Mouse (Mus musculus) midbrain, postnatal 0 days (tissue): ENCODE measurements around the gene Unc13d. TPM values are rescaled to one million over a fixed set of nuclear protein-coding genes. Genes with fewer than 3 reads are reported as not detected.
A peak's percentile ranks its signal among the peaks of the same experiment; 100 is the strongest.
"Not testable (repeated sequence)": the region's sequence is repeated elsewhere in the genome, so short reads cannot be mapped to it uniquely, and the experiment has no call there.

Experiments
- ATAC-seq: fragments of 200-750 bp; cut with Nextera tagmentation; 2 replicates; pipeline ENCODE4 v1.8.0; 2017; ENCODE audit warnings: moderate number of reproducible peaks, mild to moderate bottlenecking, moderate TSS enrichment, moderate library complexity; ENCODE audit not compliant: low FRiP score
- DNase-seq: peaks from one replicate; pipeline ENCODE4 v3.0.0-alpha.2; 2015; ENCODE audit warnings: low spot score
- H3K27ac ChIP-seq: fragments of 300-500 bp; sonication (generic); 2 replicates; pipeline ENCODE4 v1.5.1; 2014; ENCODE audit warnings: low read depth, mild to moderate bottlenecking, low read length, mixed read lengths
- H3K27me3 ChIP-seq: fragments of 300-500 bp; sonication (generic); 2 replicates; pipeline ENCODE4 v1.6.1; 2014; ENCODE audit warnings: low read length, control low read depth, mixed read lengths; ENCODE audit not compliant: insufficient read depth
- H3K36me3 ChIP-seq: fragments of 300-500 bp; sonication (generic); 2 replicates; pipeline ENCODE4 v1.6.1; 2014; ENCODE audit warnings: low read length, control low read depth, mixed read lengths; ENCODE audit not compliant: insufficient read depth
- H3K4me1 ChIP-seq: fragments of 300-500 bp; sonication (generic); 2 replicates; pipeline ENCODE4 v1.6.1; 2014; ENCODE audit warnings: mild to moderate bottlenecking, control low read depth, antibody characterized with exemption, low read length, mixed read lengths; ENCODE audit not compliant: insufficient read depth
- H3K4me2 ChIP-seq: fragments of 300-500 bp; sonication (generic); 2 replicates; pipeline ENCODE4 v1.6.1; 2014; ENCODE audit warnings: low read depth, mild to moderate bottlenecking, low read length, mixed read lengths; ENCODE audit not compliant: poor library complexity, severe bottlenecking
- H3K4me3 ChIP-seq: fragments of 300-500 bp; sonication (generic); 2 replicates; pipeline ENCODE4 v1.5.1; 2014; ENCODE audit warnings: low read depth, mild to moderate bottlenecking, low read length, moderate library complexity
- H3K9ac ChIP-seq: fragments of 300-500 bp; sonication (generic); replicated peaks from 2 replicates; pipeline ENCODE4 v1.6.1; 2014; ENCODE audit warnings: mild to moderate bottlenecking, low read length, moderate library complexity, mixed read lengths; ENCODE audit not compliant: poor library complexity, severe bottlenecking
- H3K9me3 ChIP-seq: fragments of 300-500 bp; sonication (generic); 2 replicates; pipeline ENCODE4 v1.6.1; 2016; ENCODE audit warnings: low read length, control low read depth
- CTCF ChIP-seq: IDR thresholded peaks from 2 replicates; pipeline ENCODE4 v1.5.1; 2016; ENCODE audit warnings: antibody characterized with exemption, mild to moderate bottlenecking
- whole genome bisulfite sequencing: fragments of 180-500 bp; shearing (Covaris S2); extraction: QIAGEN DNeasy Blood & Tissue Kit; methylation state at CpG from one replicate; pipeline ENCODE4 v1.1.7; 2014; 5-methylcytosine and 5-hydroxymethylcytosine counted together
- polyA plus RNA-seq: library from polyadenylated mRNA; unstranded; fragments of >200 nt; fragmentation: Nextera tagmentation; extraction: Ambion mirVana; gene quantifications from 2 replicates; pipeline ENCODE4 v1.2.1, GENCODE M21; 2015
- total RNA-seq: library from RNA; depleted of rRNA; stranded (reverse); fragments of >200 nt; gene quantifications from 2 replicates; pipeline ENCODE4 v1.2.3, GENCODE M21; 2014

The Unc13d gene
- total and polyA plus RNA-seq, 2 experiments from 2014 or later, result 0.22 to 0.77 TPM

DNA sequence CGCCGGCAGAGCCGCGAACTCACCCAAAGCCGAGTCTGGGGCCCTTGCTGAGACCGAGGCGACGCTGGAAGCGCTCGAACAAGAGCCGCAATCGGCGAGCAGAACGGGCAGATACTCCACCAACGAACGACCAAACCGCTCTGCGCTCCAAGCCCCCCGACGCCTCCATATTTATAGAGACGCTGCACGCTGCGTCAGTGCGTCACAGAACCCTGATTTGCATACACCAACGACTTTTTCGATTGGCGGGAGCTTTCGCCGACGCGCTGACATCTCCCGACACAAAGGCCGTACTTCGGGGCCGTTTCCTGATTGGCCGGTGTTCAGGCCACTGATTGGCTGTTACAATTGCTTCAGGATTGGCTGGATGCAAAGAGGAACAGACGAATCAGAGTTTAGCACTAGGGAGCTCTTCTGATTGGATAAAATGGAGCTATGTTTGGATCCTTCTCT is 53.4 kb downstream of the Unc13d start:
- Histone ChIP-seq H3K4me1 (0 out of 2 replicates have a peak, but pooled peaks cover 4% of the 10 kb centered on the region), H3K4me3 (peak overlapping the region; percentile 95), H3K9ac (peak overlapping the region; percentile 100), H3K27ac (peak overlapping the region; percentile 99), H3K4me2 (no peak overlapping the region; the same call in 1 of the 2 replicates), H3K9me3 (no peaks in the 10 kb centered on the region), H3K27me3 (no peaks in the 10 kb centered on the region), H3K36me3 (peaks cover 3% of the 10 kb centered on the region; the same call in 1 of the 2 replicates)
- ATAC-seq (peak; percentile 93), DNase-seq (peak; percentile 100)
- under 1% methylated on average over 37 of the region's 37 CpGs for WGBS
- TF ChIP-seq CTCF, result no peak

DNA sequence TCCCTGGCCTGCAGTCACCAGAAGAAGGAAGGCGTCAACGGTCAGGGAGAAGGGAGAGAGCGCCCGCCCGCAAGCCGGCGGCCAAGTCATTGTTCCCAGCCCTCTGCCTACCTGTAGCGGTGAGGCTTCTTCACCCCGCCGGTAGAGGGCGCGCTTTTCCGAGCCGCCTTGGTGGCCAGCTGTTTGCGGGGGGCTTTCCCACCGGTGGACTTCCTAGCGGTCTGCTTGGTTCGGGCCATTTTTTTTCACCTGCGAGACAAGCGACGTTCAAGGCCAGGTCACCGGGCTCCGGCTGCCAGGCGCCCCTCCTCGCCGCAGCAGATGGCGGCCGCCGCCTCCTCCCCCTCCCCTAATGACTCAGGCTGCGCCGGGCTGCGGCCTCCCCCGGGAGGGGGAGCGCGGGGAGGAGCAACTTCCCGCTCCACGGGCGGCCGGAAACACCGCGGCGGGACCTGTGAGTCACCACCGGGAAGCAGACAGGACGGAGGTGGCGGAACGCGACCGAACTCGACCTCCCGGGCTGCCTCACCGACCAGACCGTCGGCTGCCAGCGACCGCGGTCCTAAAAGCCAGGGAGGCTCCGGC is 53.9 kb downstream of the Unc13d start:
- DNase-seq, result peak; percentile 71
- peak; percentile 80 for TF ChIP-seq CTCF
- Histone ChIP-seq H3K9me3 (no peaks in the 10 kb centered on the region), H3K4me1 (0 out of 2 replicates have a peak, but pooled peaks cover 4% of the 10 kb centered on the region), H3K27ac (peak overlapping the region; percentile 99), H3K36me3 (peaks cover 3% of the 10 kb centered on the region; the same call in 1 of the 2 replicates), H3K4me2 (peak overlapping the region; percentile 30; the same call in 1 of the 2 replicates), H3K9ac (peak overlapping the region; percentile 100), H3K4me3 (peak overlapping the region; percentile 95), H3K27me3 (no peaks in the 10 kb centered on the region)
- WGBS, result 1% methylated on average over 52 of the region's 57 CpGs
- ATAC-seq, result peak; percentile 59

DNA sequence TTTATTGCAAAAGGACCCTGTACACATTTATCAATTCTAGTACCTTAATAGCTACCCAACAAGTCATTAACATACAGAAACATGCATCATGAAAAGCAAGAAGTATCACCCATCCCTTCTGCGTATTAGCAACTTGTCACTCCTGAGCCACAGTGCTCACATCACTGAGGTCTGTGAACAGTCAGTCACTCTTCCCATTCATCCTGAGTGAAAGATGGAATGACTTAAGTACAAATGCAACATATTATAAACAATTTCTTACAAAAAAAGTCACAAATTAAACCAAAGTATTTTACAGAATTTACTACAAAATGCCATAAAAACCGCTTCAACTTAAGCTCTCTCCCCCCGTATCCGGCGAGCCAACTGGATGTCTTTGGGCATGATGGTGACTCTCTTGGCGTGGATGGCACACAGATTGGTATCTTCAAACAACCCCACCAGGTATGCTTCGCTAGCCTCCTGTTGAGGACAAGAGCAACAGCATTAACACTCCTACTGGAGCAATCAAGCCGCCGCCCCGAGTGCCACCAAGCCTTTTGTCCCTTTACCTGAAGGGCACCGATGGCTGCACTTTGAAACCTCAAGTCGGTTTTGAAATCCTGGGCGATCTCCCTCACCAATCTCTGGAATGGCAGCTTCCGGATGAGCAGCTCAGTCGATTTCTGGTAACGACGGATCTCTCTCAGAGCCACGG is 54.5 kb downstream of the Unc13d start:
- 3% methylated on average over 18 of the region's 18 CpGs for WGBS
- Histone ChIP-seq H3K4me2 (peak overlapping the region; percentile 30; the same call in 1 of the 2 replicates), H3K27ac (peak overlapping the region; percentile 99), H3K9ac (peak overlapping the region; percentile 100), H3K4me3 (peak overlapping the region; percentile 95)
- H3K4me1 ChIP-seq, DNase-seq, ATAC-seq, H3K36me3 ChIP-seq, H3K27me3 ChIP-seq, H3K9me3 ChIP-seq: not testable (repeated sequence)

DNA sequence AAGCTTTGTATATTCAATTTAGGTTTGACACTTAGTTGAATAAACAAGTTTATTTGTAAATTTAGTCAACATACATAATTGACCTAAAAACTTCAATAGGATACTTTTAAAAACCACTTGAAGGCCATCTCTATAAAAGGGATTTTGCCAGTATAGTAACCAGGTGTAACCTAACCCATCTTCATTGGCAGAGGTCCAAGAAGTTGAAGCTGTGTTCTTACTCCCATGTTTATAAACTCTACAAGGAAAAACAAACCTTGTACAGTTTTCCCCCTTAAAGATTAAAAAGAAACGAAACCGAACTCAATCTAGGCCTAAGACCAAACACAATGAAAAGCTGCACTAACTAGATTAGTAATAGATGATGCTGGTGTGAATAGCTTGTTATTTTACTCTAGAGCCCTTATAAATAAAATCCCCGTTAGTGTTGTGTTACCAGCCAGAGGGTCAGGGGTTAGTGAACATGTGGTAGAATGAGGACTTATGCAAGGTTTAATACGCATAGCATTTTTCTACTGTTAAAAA is 55.4 kb downstream of the Unc13d start:
- H3K4me2 ChIP-seq, result peak overlapping the region; percentile 78
- peak overlapping the region; percentile 49 for H3K4me3 ChIP-seq
- H3K36me3 ChIP-seq, result peaks cover 3% of the 10 kb centered on the region; the same call in 1 of the 2 replicates
- H3K27ac ChIP-seq, result no peak overlapping the region
- TF ChIP-seq CTCF, result no peak
- 0 out of 2 replicates have a peak overlapping the region, but pooled peaks have one; percentile 29 for H3K9ac ChIP-seq
- H3K27me3 ChIP-seq, result no peaks in the 10 kb centered on the region
- ATAC-seq (no peak), DNase-seq (no peak)
- H3K4me1 ChIP-seq, result 0 out of 2 replicates have a peak, but pooled peaks cover 4% of the 10 kb centered on the region
- 35% methylated on average over 4 of the region's 4 CpGs for WGBS
- H3K9me3 ChIP-seq, result no peaks in the 10 kb centered on the region

DNA sequence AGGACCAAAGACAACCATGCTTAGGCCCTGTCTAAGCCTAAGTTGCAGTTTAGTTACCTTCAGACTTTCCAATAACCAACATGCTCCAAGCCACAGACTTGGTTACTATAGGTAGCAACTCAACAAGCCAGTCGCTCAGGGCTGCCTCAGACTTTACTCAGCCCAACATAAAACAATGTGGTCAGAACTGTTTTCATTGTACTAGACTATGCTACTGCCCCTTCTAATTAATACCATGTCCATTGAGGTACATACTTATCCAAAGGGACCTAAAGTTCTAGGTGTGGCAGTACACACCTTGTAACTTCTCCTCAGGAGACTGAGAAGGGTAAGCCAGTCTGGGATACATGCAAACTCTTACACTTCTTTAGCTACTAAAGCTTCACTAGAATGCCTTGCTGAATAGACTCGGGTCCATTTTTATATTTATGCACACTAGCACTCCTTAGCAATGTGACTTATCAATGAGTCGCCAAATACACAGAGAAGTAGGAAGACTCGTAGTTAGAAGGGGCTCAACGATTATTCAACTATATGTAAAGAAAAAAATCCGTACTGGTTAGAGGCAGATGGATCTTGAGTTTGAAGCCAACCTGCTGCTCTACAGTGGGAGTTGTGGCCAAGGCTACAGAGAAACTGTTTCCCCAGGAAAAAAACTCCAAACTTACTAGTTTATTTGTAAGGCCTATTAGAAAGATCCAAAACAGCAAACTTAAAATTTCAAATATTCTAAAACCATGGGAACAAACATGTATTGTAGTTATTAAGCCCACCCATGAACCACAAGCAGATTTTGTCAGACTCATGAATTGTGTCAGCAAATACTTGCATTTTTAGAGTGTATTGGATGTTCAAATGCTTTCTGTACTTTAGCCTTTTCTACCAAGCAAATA is 56.2 kb downstream of the Unc13d start:
- WGBS, result 78% methylated on average over 6 of the region's 6 CpGs
- Histone ChIP-seq H3K27ac (no peak overlapping the region), H3K27me3 (no peaks in the 10 kb centered on the region), H3K9ac (no peak overlapping the region), H3K9me3 (no peaks in the 10 kb centered on the region), H3K36me3 (peaks cover 3% of the 10 kb centered on the region; the same call in 1 of the 2 replicates), H3K4me1 (0 out of 2 replicates have a peak, but pooled peaks cover 4% of the 10 kb centered on the region), H3K4me2 (peak overlapping the region; percentile 78), H3K4me3 (peak overlapping the region; percentile 49)
- DNase-seq (no peak), ATAC-seq (no peak)
- TF ChIP-seq CTCF, result no peak
